Mouse (Mus musculus): ENCODE measurements at regions not wholly inside any gene's neighbourhood (a gene's known extent, or its start where the extent isn't known, plus 50 kb on each side); places are given as distances from the start of the nearest gene placed in this dataset.

DNA sequence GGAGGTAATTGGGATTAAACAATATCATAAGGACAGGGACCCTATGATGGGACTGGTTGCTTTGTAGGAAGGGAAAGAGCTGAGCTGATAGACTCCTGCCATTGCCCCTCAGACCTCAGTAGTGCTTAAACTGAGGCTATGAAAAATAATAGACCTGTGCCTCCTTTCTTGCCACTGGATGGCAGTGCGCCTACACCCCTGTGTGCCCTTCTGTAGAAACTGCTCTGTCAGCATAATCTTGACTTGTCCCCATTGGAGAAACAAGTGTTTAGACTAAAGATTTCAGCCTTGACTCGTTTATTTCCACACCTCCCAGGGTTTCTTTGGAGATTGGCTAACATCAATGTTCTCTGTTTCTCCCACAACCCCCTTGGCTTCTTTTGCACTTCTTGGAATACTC lies 876.0 kb upstream of the Fam160b2 start:
- TF ChIP-seq POLR2A (IDR thresholded peaks at IDR 0.05; ENCODE audit: insufficient read length, low read depth) (no peak), MYOG (IDR thresholded peaks at IDR 0.05; ENCODE audit: control insufficient read depth in 1 of 3, insufficient read depth in 1 of 3, insufficient read length in 2 of 3, low read depth in 2 of 3) (no peak), MYOD1 (IDR thresholded peaks at IDR 0.05; ENCODE audit: control insufficient read depth in 1 of 3, insufficient read length in 2 of 3, low read depth in 2 of 3) (no peak), E2F4 (IDR thresholded peaks at IDR 0.05; ENCODE audit: insufficient read depth) (no peak), MAX (IDR thresholded peaks at IDR 0.05; ENCODE audit: low read depth) (no peak), REST (IDR thresholded peaks at IDR 0.05; ENCODE audit: insufficient read depth, insufficient read length) (no peak), POLR2AphosphoS2 (IDR thresholded peaks at IDR 0.05; ENCODE audit: insufficient read length, low read depth) (no peak)
